Mouse (Mus musculus) neural tube, embryonic 15.5 days (tissue): ENCODE measurements at regions not wholly inside any gene's neighbourhood (a gene's known extent, or its start where the extent isn't known, plus 50 kb on each side); places are given as distances from the start of the nearest gene placed in this dataset.

Experiments used
- ATAC-seq: fragments of 200-750 bp; cut with Nextera tagmentation; 2 replicates; pipeline ENCODE4 v1.8.0; 2017; ENCODE audit warnings: mild to moderate bottlenecking, moderate TSS enrichment, moderate library complexity; ENCODE audit not compliant: low FRiP score
- H3K27ac ChIP-seq: fragments of 300-500 bp; sonication (generic); replicated peaks from 2 replicates; pipeline ENCODE4 v1.5.1; 2015; ENCODE audit warnings: mild to moderate bottlenecking, inconsistent platforms
- H3K27me3 ChIP-seq: fragments of 300-500 bp; sonication (generic); replicated peaks from 2 replicates; pipeline ENCODE4 v1.6.1; 2015; ENCODE audit warnings: inconsistent platforms
- H3K36me3 ChIP-seq: fragments of 300-500 bp; sonication (generic); 2 replicates; pipeline ENCODE4 v1.6.1; 2015; ENCODE audit warnings: inconsistent platforms
- H3K4me1 ChIP-seq: fragments of 300-500 bp; sonication (generic); 2 replicates; pipeline ENCODE4 v1.6.1; 2015; ENCODE audit warnings: inconsistent platforms
- H3K4me2 ChIP-seq: fragments of 300-500 bp; sonication (generic); 2 replicates; pipeline ENCODE4 v1.6.1; 2015; ENCODE audit warnings: inconsistent platforms, mild to moderate bottlenecking, moderate library complexity
- H3K4me3 ChIP-seq: fragments of 300-500 bp; sonication (generic); replicated peaks from 2 replicates; pipeline ENCODE4 v1.5.1; 2015; ENCODE audit warnings: mild to moderate bottlenecking, inconsistent platforms
- H3K9ac ChIP-seq: fragments of 300-500 bp; sonication (generic); replicated peaks from 2 replicates; pipeline ENCODE4 v1.6.1; 2015; ENCODE audit warnings: mild to moderate bottlenecking, inconsistent platforms
- H3K9me3 ChIP-seq: fragments of 300-500 bp; sonication (generic); replicated peaks from 2 replicates; pipeline ENCODE4 v1.6.1; 2016; ENCODE audit warnings: inconsistent platforms
- whole genome bisulfite sequencing: fragments of 180-500 bp; shearing (Covaris S2); methylation state at CpG from one replicate; pipeline ENCODE4 v1.1.7; 2015; ENCODE audit warnings: mixed read lengths; 5-methylcytosine and 5-hydroxymethylcytosine counted together

DNA sequence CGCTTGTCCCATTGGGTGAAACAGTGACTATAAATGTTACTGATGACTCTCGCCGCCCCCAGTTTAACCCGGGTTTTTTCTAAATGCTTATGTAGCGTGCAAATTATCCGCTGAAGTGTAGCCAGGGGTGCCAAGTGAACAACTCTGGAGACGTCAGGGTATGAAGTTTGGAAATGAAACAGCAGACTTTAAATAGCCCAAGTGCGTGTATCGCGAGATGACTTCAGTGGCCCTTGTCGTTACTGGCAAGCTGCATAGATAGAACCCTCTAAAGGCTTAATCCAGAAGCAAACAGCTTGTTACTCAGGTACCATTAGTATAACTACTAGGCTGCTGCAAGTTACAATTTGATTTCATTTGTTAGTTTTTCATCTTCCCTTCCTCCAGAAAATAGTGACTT, 192.1 kb upstream of the Eya4 start:
- H3K4me1 ChIP-seq: no peaks in the 10 kb centered on the region
- no peaks in the 10 kb centered on the region for H3K27me3 ChIP-seq
- no peak overlapping the region for H3K9ac ChIP-seq
- no peak overlapping the region for H3K4me3 ChIP-seq
- no peak overlapping the region for H3K4me2 ChIP-seq
- WGBS: 62% methylated on average over 11 of the region's 11 CpGs
- no peak overlapping the region for H3K27ac ChIP-seq
- H3K36me3 ChIP-seq: no peaks in the 10 kb centered on the region
- ATAC-seq: no peak
- no peaks in the 10 kb centered on the region for H3K9me3 ChIP-seq

DNA sequence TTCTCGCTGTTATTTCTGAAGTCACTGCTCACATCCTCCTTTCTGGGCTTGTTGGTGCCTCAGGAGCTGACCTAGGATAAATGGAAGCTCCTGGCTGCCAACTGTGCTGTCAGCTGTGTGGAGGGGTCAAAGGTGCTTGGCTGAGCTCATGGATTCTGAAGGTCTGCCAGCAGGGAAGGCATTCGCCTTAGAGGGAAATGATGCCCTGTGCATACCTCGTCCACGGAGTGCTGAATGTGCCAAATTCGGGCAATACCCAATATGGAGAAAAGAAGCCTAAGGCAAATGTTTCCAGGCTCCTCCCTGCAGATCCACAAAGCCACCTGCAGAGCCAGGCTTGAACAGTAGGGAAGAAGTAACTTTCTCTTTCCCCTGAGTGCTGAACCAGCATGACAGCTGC, 191.3 kb upstream of the Eya4 start:
- Histone ChIP-seq H3K9ac (no peak overlapping the region), H3K27ac (no peak overlapping the region), H3K4me3 (no peak overlapping the region), H3K9me3 (no peaks in the 10 kb centered on the region), H3K4me1 (no peaks in the 10 kb centered on the region), H3K27me3 (no peaks in the 10 kb centered on the region), H3K4me2 (no peak overlapping the region), H3K36me3 (no peaks in the 10 kb centered on the region)
- no peak for ATAC-seq
- 54% methylated on average over 5 of the region's 5 CpGs for WGBS

DNA sequence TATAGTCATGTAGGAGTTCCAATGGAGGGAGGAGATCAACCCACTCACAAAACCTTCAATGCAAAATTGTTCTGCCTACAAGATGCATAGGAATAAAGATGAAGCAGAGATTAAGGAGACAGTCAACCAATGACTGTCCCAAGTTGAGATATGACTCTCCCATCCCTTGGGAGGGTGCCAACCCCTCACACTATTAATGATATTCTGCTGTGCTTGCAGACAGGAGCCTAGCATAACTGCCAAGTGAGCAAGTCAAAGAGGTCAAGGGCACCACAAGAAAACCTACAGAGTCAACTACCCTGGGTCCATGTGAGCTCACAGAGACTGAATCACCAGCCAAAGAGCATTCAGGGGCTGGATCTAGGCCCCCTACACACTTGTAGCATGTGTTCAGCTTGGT, 184.1 kb upstream of the Eya4 start:
- no peak for ATAC-seq
- Histone ChIP-seq H3K27me3 (no peaks in the 10 kb centered on the region), H3K36me3 (no peaks in the 10 kb centered on the region), H3K9me3 (no peaks in the 10 kb centered on the region), H3K9ac (no peak overlapping the region), H3K4me3 (no peak overlapping the region), H3K27ac (no peak overlapping the region), H3K4me1 (no peaks in the 10 kb centered on the region), H3K4me2 (no peak overlapping the region)

DNA sequence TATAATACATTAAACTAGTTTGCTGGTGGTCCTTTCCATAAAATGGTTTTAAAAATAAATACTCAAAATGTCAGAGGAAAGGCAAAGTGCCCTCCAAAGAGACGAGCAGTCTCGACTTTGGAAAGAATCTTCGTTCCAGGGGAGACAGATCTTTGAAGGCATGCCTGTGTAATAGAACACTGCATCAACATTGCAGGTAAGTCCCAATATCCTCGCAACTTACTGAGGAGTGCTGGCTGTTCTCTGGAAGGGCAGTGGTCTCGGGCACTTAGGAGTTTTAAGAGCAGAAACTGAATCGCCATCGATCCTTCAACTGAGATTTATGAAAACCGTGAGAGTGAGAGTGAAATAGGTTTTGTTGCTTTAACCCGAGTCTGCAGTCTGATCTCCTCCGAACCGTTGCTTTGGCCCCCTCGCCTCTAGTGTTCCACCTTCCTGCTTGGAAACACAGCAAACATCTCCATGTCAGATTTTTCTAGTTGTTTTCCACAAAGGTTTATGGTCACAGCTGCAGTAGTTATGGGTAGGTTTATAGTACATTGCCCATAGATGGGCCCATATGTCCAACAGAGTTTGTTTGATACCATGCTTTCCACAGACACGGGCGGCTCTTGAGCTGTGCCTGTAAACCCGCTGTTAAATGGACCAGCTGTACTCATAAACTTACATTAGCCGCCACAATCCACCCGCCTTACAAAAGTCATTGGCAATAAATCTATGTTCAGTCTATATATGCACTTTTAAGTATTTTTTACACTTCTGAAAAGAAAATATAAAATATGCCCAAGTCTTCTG, 181.6 kb upstream of the Eya4 start:
- H3K9me3 ChIP-seq: no peaks in the 10 kb centered on the region
- H3K9ac ChIP-seq: no peak overlapping the region
- H3K27me3 ChIP-seq: no peaks in the 10 kb centered on the region
- no peak for ATAC-seq
- no peaks in the 10 kb centered on the region for H3K36me3 ChIP-seq
- 84% methylated on average over 17 of the region's 17 CpGs for WGBS
- no peak overlapping the region for H3K4me3 ChIP-seq
- H3K27ac ChIP-seq: no peak overlapping the region
- no peaks in the 10 kb centered on the region for H3K4me1 ChIP-seq
- H3K4me2 ChIP-seq: no peak overlapping the region

DNA sequence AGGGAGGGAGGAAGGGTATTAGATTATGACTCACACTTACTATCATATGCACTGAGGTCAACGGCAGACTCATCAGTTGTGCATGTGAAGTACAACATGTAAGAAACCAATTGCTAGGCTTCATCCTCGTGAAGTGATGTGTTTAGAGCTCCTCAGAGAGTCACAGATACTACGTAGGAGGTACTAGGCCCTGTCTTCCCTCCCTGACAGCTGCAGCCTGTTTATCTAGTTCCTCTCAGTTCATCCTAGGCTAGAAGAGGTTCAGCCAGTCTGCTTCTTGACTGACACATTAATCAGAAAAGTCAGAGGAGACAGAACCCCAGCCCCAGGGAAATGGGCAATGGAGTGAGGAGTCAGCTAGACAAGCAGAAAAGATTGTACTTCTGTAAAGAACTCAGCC, 180.1 kb upstream of the Eya4 start:
- WGBS: 66% methylated on average over 3 of the region's 3 CpGs
- Histone ChIP-seq H3K9ac (no peak overlapping the region), H3K4me2 (no peak overlapping the region), H3K4me3 (no peak overlapping the region), H3K27ac (no peak overlapping the region), H3K36me3 (no peaks in the 10 kb centered on the region), H3K4me1 (no peaks in the 10 kb centered on the region), H3K27me3 (no peaks in the 10 kb centered on the region), H3K9me3 (no peaks in the 10 kb centered on the region)
- no peak for ATAC-seq

DNA sequence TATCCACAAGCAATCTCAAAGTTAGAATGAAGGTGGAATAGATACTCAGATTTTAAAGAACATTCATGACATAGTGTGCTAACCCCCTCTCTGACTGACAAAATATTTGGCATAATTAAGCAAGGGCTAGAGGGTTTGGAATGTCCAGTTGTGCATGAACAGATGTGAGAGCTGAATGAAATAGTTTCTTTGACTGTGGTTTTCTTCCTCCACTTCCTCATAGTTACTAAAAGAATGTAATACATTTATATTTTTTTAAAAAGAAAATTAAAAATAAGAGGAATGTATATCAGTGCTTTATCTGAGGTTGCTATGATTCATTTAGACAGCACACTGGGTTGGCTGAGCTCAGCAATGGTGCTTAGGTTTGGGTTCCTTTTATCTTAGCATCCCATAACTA, 176.2 kb upstream of the Eya4 start:
- Histone ChIP-seq H3K27me3 (no peaks in the 10 kb centered on the region), H3K36me3 (no peaks in the 10 kb centered on the region), H3K27ac (no peak overlapping the region), H3K4me2 (no peak overlapping the region), H3K9ac (no peak overlapping the region), H3K9me3 (no peaks in the 10 kb centered on the region), H3K4me1 (no peaks in the 10 kb centered on the region), H3K4me3 (no peak overlapping the region)
- no peak for ATAC-seq

DNA sequence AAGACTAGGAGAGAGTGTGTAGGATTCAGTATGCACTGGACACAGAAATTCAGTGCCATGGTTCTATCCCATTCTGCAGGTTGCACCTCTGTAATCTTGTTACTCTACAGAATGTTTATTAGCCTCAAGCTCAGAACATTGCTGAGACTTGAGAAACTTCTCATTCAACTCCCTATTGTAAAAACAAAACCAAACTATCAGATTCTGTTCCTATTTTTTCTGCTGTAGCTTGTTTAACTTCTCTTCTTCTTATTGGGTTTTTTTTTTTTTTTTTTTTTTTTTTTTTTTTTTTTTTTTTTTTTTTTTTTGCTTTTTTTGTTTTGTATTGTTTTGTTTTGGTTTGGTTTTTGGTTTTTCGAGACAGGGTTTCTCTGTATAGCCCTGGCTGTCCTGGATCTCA, 172.1 kb upstream of the Eya4 start:
- H3K9me3 ChIP-seq: no peaks in the 10 kb centered on the region
- no peak overlapping the region for H3K4me2 ChIP-seq
- no peak overlapping the region for H3K4me3 ChIP-seq
- no peak overlapping the region for H3K9ac ChIP-seq
- no peak for ATAC-seq
- H3K27me3 ChIP-seq: no peaks in the 10 kb centered on the region
- H3K36me3 ChIP-seq: no peaks in the 10 kb centered on the region
- 63% methylated on average over 1 of the region's 1 CpGs for WGBS
- H3K4me1 ChIP-seq: no peaks in the 10 kb centered on the region
- H3K27ac ChIP-seq: no peak overlapping the region

DNA sequence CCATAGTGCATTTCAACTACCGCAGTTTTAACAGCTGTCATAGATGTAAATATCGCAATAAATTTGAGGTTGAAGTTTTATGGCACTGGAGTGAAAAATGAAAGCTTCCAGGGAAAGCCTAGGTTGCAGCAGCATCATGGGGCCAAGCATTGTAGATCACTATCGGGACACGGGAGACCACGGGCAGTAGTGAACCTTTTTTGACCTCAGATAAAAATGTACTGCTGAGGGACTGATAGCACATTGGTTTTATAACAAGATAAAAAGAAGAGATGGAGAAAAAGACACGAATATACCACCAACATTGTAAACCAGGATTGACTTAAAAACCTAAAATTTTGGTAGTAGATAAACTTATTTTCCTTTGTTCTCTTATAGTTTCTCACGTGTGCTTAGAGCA, 143.1 kb upstream of the Eya4 start:
- Histone ChIP-seq H3K9me3 (no peaks in the 10 kb centered on the region), H3K4me3 (no peak overlapping the region), H3K27ac (no peak overlapping the region), H3K9ac (no peak overlapping the region), H3K36me3 (no peaks in the 10 kb centered on the region), H3K27me3 (no peaks in the 10 kb centered on the region), H3K4me1 (no peaks in the 10 kb centered on the region), H3K4me2 (no peak overlapping the region)
- ATAC-seq: no peak
- 79% methylated on average over 7 of the region's 7 CpGs for WGBS

DNA sequence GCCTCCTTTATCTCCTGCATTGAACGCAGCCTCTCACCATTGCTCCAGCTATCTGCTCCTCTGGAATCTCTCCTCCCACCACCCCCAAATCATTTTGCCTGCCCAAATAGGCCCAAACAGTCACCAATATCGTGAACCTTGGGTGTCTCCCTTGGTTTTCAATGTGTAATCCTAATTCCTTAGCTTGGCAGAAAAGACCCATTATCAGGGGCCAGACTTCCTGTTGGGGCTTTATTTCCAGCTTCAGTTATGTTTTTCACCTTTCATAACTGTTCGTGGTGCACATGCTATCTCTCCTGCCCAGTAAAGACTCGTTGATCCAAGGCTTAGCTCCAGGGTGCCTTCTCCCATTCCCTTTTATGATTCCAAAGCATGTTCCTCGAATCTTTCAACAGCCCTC, 142.4 kb upstream of the Eya4 start:
- WGBS: 71% methylated on average over 5 of the region's 5 CpGs
- H3K9ac ChIP-seq: no peak overlapping the region
- H3K4me3 ChIP-seq: no peak overlapping the region
- H3K27ac ChIP-seq: no peak overlapping the region
- no peak overlapping the region for H3K4me2 ChIP-seq
- H3K4me1 ChIP-seq: no peaks in the 10 kb centered on the region
- H3K36me3 ChIP-seq: no peaks in the 10 kb centered on the region
- no peak for ATAC-seq
- no peaks in the 10 kb centered on the region for H3K27me3 ChIP-seq
- no peaks in the 10 kb centered on the region for H3K9me3 ChIP-seq

DNA sequence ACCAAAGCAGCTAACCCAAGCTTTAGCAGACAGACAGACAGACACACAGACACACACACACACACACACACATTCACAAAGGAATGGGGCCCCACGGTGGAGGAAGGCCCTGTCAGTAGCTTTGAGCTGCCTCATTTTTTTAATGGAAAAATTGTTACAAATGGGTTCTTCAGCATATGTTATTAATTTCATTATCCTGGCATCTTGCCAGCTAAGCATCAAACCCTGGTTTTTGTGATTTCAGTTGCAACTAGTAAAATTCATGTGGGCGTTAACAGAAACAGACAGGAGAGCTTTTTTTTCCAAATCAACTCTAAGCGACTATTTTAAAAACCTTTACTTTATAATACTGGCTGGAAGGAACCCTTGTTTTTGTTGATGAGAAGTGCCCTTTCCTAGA, 138.4 kb upstream of the Eya4 start:
- H3K27ac ChIP-seq: no peak overlapping the region
- no peaks in the 10 kb centered on the region for H3K9me3 ChIP-seq
- H3K9ac ChIP-seq: no peak overlapping the region
- no peaks in the 10 kb centered on the region for H3K27me3 ChIP-seq
- WGBS: 74% methylated on average over 3 of the region's 3 CpGs
- no peaks in the 10 kb centered on the region for H3K4me1 ChIP-seq
- ATAC-seq: no peak
- no peaks in the 10 kb centered on the region for H3K36me3 ChIP-seq
- no peak overlapping the region for H3K4me2 ChIP-seq
- H3K4me3 ChIP-seq: no peak overlapping the region

DNA sequence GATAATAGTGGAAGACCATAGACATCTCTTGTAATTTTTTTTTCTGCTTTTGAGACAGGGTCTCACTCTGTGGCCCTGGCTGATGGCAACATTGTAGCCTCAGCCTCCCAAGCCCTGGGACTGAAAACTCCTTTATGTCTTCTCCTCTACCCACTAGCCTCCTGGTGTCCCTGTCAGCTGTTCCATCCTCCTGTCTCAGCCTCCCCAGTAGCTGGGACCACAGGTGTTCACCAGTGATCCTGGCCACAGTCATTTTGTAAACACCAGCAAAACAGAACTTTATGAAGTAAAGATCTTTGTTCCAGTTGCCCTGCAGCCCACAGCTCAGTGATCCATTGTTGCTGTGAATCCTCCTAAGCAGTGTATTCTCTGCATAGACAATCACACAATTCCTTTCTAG, 129.9 kb upstream of the Eya4 start:
- Histone ChIP-seq H3K9ac (no peak overlapping the region), H3K27me3 (no peaks in the 10 kb centered on the region)
- no peak for ATAC-seq

DNA sequence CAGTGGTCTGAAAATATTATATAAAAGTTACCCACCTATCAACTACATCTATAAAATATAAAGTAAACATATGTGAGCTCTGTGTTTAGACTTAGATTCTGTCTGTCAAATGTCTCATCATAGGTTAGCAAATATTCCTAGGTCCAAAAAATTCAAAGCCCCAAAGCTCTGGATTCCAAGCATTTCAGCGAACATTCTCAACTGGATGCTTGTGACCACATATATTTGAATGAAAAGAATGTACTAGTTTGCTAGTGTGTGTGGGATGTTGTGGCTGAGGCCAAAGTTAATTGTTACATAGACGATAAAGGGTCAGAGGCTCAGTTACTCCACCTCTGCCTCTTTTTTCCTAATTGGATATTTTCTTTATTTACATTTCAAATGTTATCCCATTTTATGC, 128.3 kb upstream of the Eya4 start:
- no peak for ATAC-seq
- H3K27ac ChIP-seq: no peak overlapping the region
- H3K4me2 ChIP-seq: no peak overlapping the region
- no peaks in the 10 kb centered on the region for H3K4me1 ChIP-seq
- no peak overlapping the region for H3K4me3 ChIP-seq
- H3K27me3 ChIP-seq: no peaks in the 10 kb centered on the region
- no peak overlapping the region for H3K9ac ChIP-seq
- no peaks in the 10 kb centered on the region for H3K9me3 ChIP-seq
- H3K36me3 ChIP-seq: no peaks in the 10 kb centered on the region
- WGBS: 93% methylated on average over 2 of the region's 2 CpGs

More for the DNA sequence above, 129.9 kb upstream of the Eya4 start:
- no peak overlapping the region for H3K4me2 ChIP-seq
- H3K9me3 ChIP-seq: no peaks in the 10 kb centered on the region
- no peaks in the 10 kb centered on the region for H3K4me1 ChIP-seq
- H3K4me3 ChIP-seq: no peak overlapping the region
- no peaks in the 10 kb centered on the region for H3K36me3 ChIP-seq
- no peak overlapping the region for H3K27ac ChIP-seq

DNA sequence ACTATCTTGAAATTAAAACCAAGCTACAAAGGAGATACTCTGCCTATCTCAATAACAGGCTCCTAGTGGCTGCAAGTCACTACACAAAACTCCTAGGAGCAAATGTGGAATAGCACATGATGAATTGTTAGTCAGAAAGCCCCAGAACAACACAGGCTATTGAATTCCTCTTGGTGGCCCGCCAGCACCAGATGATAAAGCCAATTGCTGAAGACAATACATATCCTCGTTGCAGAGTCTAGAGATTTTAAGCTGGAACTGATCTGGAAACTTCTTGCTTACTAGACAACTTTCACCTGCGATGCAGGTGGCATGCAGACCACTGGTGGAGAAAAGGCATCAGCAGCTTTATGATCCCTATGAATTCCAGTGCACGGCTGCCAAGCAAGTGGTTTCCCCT, 126.5 kb upstream of the Eya4 start:
- Histone ChIP-seq H3K4me1 (no peaks in the 10 kb centered on the region), H3K9me3 (no peaks in the 10 kb centered on the region), H3K27ac (no peak overlapping the region), H3K4me2 (no peak overlapping the region), H3K27me3 (no peaks in the 10 kb centered on the region), H3K9ac (no peak overlapping the region), H3K4me3 (no peak overlapping the region), H3K36me3 (no peaks in the 10 kb centered on the region)
- WGBS: 83% methylated on average over 4 of the region's 4 CpGs
- no peak for ATAC-seq
